Mouse (Mus musculus): ENCODE measurements around the gene AI464131. TPM values are rescaled to one million over a fixed set of nuclear protein-coding genes. Genes with fewer than 3 reads are reported as not detected.
"Not testable (repeated sequence)": the region's sequence is repeated elsewhere in the genome, so short reads cannot be mapped to it uniquely, and the experiment has no call there.

The AI464131 gene
- polyA plus RNA-seq, 1 experiment, result 0.07 TPM

DNA sequence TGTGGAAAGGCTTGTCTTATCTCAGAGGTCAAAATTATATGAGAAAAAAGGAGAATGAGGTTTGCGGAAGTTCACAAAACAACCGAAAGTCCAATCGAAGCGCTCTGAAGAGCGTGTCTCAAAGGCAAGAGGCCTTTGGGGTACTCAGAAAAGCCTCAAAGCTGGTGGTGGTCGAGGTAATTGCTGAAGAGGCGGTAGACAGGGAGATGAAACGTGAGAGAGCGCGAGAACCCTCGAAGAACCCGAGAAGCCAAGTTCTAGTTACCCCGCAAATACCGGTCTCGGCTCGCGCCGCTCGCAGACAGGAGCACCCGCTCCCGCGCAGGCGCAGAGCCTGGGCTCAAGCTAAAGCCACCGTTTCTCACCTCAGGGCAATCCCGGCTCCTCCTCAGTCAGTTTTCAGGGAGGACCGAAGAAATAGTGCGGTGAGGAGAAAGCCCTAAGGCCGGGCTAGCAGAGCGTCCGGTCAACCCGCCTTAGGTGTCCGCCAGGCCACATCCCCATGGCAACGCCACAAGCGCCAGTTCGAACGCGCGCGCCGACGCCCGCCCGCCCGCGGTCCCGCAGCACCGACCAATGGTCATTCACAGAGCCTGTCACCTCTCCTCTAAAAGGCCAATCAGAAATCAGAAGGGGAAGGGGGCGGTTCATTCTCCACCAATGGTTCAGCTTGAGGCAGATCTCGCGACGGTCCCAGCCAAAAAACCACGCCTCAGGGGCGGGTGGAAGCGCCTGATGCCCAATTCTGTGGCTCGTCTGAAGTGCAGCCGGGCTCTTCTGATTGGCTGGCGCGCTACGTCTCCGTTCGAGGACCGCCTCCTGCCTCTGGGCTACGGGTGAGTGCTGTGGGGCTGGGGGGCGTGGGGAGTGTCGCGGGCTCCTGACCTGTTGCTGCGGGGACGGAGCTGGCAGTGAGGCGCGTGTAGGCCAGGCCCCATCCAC lies 38.3 kb downstream of the AI464131 start, which contains the start of the genes Kif24 and Nudt2:
Gene Kif24, minus strand, starts transcription at position 543 of the 942 bp plus-strand sequence.
Gene Nudt2, plus strand, starts transcription at position 807 of the 942 bp plus-strand sequence.
- Histone ChIP-seq H3K9me3 (no peaks in the 10 kb centered on the region), H3K36me3 (replicated peaks; ENCODE audit: low read length) (peaks cover 12% of the 10 kb centered on the region), H3K4me1 (peaks cover 40% of the 10 kb centered on the region), H3K4me3 (replicated peaks) (peak within 1 kb of the TSS; percentile 98), H3K27me3 (replicated peaks) (no peaks in the 10 kb centered on the region)
- TF ChIP-seq FLI1 (IDR thresholded peaks at IDR 0.05; ENCODE audit: low read length) (no peak), GATA1 (IDR thresholded peaks at IDR 0.05; ENCODE audit: borderline replicate concordance, low read length) (no peak)

DNA sequence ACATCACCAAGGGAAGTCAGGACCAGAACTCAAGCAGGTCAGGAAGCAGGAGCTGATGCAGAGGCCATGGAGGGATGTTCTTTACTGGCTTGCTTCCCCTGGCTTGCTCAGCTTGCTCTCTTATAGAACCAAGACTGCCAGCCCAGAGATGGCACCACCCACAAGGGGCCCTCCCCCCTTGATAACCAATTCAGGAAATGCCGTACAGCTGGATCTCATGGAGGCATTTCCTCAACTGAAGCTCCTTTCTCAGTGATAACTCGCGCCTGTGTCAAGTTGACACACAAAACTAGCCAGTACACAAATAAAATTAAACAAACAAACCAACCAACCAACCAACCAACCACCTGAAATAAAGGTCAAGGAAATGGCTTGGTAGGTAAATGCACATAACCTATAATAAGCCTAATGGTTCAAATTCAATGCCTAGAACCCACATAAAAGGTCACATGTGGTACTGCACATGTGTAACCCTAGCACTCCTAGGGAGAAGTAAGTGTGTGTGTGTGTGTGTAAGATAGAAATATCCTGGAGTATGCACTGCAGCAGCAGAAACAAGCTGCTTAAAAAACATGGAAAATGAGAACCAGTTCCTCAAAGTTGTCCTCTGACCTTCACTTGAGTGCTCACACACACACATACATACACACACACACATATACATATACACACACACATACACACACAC lies 39.7 kb downstream of the AI464131 start:
- H3K36me3 ChIP-seq (replicated peaks; ENCODE audit: low read length), result peaks cover 12% of the 10 kb centered on the region
- peak overlapping the region; percentile 98 for H3K4me3 ChIP-seq (replicated peaks)
- H3K4me1 ChIP-seq, result peaks cover 29% of the 10 kb centered on the region
- not testable (repeated sequence) for H3K27me3 ChIP-seq (replicated peaks); H3K9me3 ChIP-seq

DNA sequence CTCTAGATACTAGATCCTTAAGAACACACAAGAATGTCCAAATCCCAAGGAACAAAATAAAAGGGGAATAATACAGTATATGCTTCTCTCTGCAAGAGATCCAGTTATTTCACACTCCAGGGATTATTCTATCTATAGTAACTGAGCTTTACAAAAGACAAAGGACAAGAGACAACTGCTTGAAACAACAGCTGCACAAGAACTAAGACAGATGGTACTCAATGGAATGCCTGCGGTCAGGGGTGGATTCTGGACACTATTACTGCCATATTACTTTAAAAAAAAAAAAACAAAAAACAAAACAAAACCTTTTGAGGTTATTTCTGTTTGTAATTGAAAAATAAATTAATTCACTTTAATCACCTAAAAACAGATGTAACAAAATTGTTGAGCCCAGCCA lies 42.2 kb downstream of the AI464131 start:
- Histone ChIP-seq H3K4me3 (replicated peaks) (no peak overlapping the region), H3K36me3 (replicated peaks; ENCODE audit: low read length) (peaks cover 12% of the 10 kb centered on the region), H3K4me1 (peaks cover 16% of the 10 kb centered on the region), H3K9me3 (no peaks in the 10 kb centered on the region), H3K27me3 (replicated peaks) (no peaks in the 10 kb centered on the region)
- TF ChIP-seq GATA1 (IDR thresholded peaks at IDR 0.05; ENCODE audit: borderline replicate concordance, low read length) (no peak), FLI1 (IDR thresholded peaks at IDR 0.05; ENCODE audit: low read length) (no peak)

DNA sequence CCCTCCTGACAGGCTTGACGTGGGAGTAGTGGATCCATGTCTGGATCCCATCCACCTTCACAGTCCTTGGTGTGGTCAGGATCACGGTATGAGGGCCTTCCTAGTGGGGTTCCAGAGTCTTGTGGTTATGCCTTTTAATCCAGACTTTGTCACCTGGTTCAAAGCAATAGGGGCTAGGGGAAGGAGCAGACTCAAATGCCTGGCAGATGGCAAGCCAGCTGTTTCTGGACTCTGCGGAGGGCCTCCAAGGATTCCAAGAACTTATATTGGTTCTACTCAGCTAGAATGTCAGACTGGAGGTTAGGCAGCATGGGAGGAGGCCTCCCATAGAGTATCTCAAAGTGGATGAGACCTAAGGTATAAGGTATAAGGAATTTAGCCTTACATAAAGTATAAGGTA lies 55.3 kb downstream of the AI464131 start:
- Histone ChIP-seq H3K4me1 (no peaks in the 10 kb centered on the region; the same call in 1 of the 2 replicates), H3K27me3 (replicated peaks) (no peaks in the 10 kb centered on the region), H3K9me3 (no peaks in the 10 kb centered on the region), H3K36me3 (replicated peaks; ENCODE audit: low read length) (peaks cover 72% of the 10 kb centered on the region), H3K4me3 (replicated peaks) (no peak overlapping the region)
- TF ChIP-seq GATA1 (IDR thresholded peaks at IDR 0.05; ENCODE audit: borderline replicate concordance, low read length), result no peak
- TF ChIP-seq FLI1 (IDR thresholded peaks at IDR 0.05; ENCODE audit: low read length), result no peak

Other genes with a start within 250 kb of the AI464131 start
- gene Ubap2, start 227.9 kb downstream of the AI464131 start, polyA plus RNA-seq (2012; ENCODE audit: insufficient read depth, low replicate concordance), result 277 and 564 TPM in 2 replicates
- gene Dcaf12, start 188.2 kb downstream of the AI464131 start, polyA plus RNA-seq (2012; ENCODE audit: insufficient read depth, low replicate concordance), result 21.1 and 26.3 TPM in 2 replicates
- gene Ubap1, start 154.1 kb downstream of the AI464131 start, polyA plus RNA-seq (2012; ENCODE audit: insufficient read depth, low replicate concordance), result 5.1 and 28.5 TPM in 2 replicates
- 1.2 and 1.9 TPM in 2 replicates for gene Kif24, start 38.2 kb downstream of the AI464131 start, polyA plus RNA-seq (2012; ENCODE audit: insufficient read depth, low replicate concordance)
- gene Nudt2, start 37.9 kb downstream of the AI464131 start, polyA plus RNA-seq (2012; ENCODE audit: insufficient read depth, low replicate concordance), result 3.0 and 13.7 TPM in 2 replicates
- 0.29 TPM in 1 of 2 replicates, not detected in the other for gene 1110017D15Rik, start 14.3 kb upstream of the AI464131 start, polyA plus RNA-seq (2012; ENCODE audit: insufficient read depth, low replicate concordance)
- gene Fam219a, start 66.5 kb upstream of the AI464131 start, polyA plus RNA-seq (2012; ENCODE audit: insufficient read depth, low replicate concordance), result 13.5 and 35.8 TPM in 2 replicates
- not detected in 2 replicates for gene Dnaic1, start 66.7 kb upstream of the AI464131 start, polyA plus RNA-seq (2012; ENCODE audit: insufficient read depth, low replicate concordance)
- gene Enho, start 137.2 kb upstream of the AI464131 start, polyA plus RNA-seq (2012; ENCODE audit: insufficient read depth, low replicate concordance), result 0.39 TPM in 1 of 2 replicates, not detected in the other
- 3.6 and 10.6 TPM in 2 replicates for gene Cntfr, start 194.0 kb upstream of the AI464131 start, polyA plus RNA-seq (2012; ENCODE audit: insufficient read depth, low replicate concordance)
- gene Il11ra1, start 196.9 kb upstream of the AI464131 start, polyA plus RNA-seq (2012; ENCODE audit: insufficient read depth, low replicate concordance), result 2.2 and 3.9 TPM in 2 replicates
- 51.7 and 76.8 TPM in 2 replicates for gene Rpp25l, start 210.5 kb upstream of the AI464131 start, polyA plus RNA-seq (2012; ENCODE audit: insufficient read depth, low replicate concordance)
- 22.2 and 369 TPM in 2 replicates for gene Dctn3, start 220.1 kb upstream of the AI464131 start, polyA plus RNA-seq (2012; ENCODE audit: insufficient read depth, low replicate concordance)
- not detected in 2 replicates for gene Arid3c, start 228.1 kb upstream of the AI464131 start, polyA plus RNA-seq (2012; ENCODE audit: insufficient read depth, low replicate concordance)

Data from megakaryocyte, embryonic 14.5 days (primary cell).